Mouse (Mus musculus) heart, postnatal 0 days (tissue): ENCODE results near the gene Cmtm8. TPM values are rescaled to one million over a fixed set of nuclear protein-coding genes. Genes with fewer than 3 reads are reported as not detected.

Experiments
- ATAC-seq: fragments of 200-750 bp; cut with Nextera tagmentation; 2 replicates; pipeline ENCODE4 v1.8.0; 2017; ENCODE audit warnings: low read depth, moderate number of reproducible peaks, moderate library complexity; ENCODE audit not compliant: insufficient read depth
- DNase-seq: peaks from one replicate; pipeline ENCODE4 v3.0.0-alpha.2; 2016; ENCODE audit warnings: low spot score
- H3K27ac ChIP-seq: fragments of 300-500 bp; sonication (generic); 2 replicates; pipeline ENCODE4 v1.5.1; 2014; ENCODE audit warnings: low read depth, mild to moderate bottlenecking
- H3K27me3 ChIP-seq: fragments of 300-500 bp; sonication (generic); 2 replicates; pipeline ENCODE4 v1.6.1; 2014; ENCODE audit warnings: low read length, mixed read lengths; ENCODE audit not compliant: control insufficient read depth, insufficient read depth
- H3K36me3 ChIP-seq: fragments of 300-500 bp; sonication (generic); replicated peaks from 2 replicates; pipeline ENCODE4 v1.6.1; 2014; ENCODE audit warnings: low read length, mixed read lengths; ENCODE audit not compliant: control insufficient read depth, insufficient read depth
- H3K4me1 ChIP-seq: fragments of 300-500 bp; sonication (generic); 2 replicates; pipeline ENCODE4 v1.6.1; 2014; ENCODE audit warnings: antibody characterized with exemption; ENCODE audit not compliant: control insufficient read depth, insufficient read depth
- H3K4me2 ChIP-seq: fragments of 300-500 bp; sonication (generic); 2 replicates; pipeline ENCODE4 v1.6.1; 2014; ENCODE audit warnings: low read depth, mild to moderate bottlenecking, low read length, moderate library complexity
- H3K4me3 ChIP-seq: fragments of 300-500 bp; sonication (generic); 2 replicates; pipeline ENCODE4 v1.5.1; 2014; ENCODE audit warnings: low read depth, low read length
- H3K9ac ChIP-seq: fragments of 300-500 bp; sonication (generic); replicated peaks from 2 replicates; pipeline ENCODE4 v1.6.1; 2014; ENCODE audit warnings: low read depth, low read length, mixed read lengths
- H3K9me3 ChIP-seq: fragments of 300-500 bp; sonication (generic); replicated peaks from 2 replicates; pipeline ENCODE4 v1.6.1; 2016; ENCODE audit warnings: low read length; ENCODE audit not compliant: control insufficient read depth
- CTCF ChIP-seq: IDR thresholded peaks from 2 replicates; pipeline ENCODE4 v1.5.1; 2016; ENCODE audit warnings: antibody characterized with exemption, control low read depth, low read depth
- EP300 ChIP-seq: IDR thresholded peaks from 2 replicates; pipeline ENCODE4 v1.6.1; 2016; ENCODE audit warnings: antibody characterized with exemption, low read depth
- WGBS: fragments of 180-500 bp; shearing (Covaris S2); extraction: QIAGEN DNeasy Blood & Tissue Kit; methylation state at CpG from one replicate; pipeline ENCODE4 v1.1.7; 2014; 5-methylcytosine and 5-hydroxymethylcytosine counted together
- polyA plus RNA-seq: library from polyadenylated mRNA; unstranded; fragments of >200 nt; fragmentation: Nextera tagmentation; extraction: Ambion mirVana; gene quantifications from 2 replicates; pipeline ENCODE4 v1.2.1, GENCODE M21; 2015
- total RNA-seq: library from RNA; depleted of rRNA; stranded (reverse); fragments of >200 nt; gene quantifications from 2 replicates; pipeline ENCODE4 v1.2.3, GENCODE M21; 2014; ENCODE audit warnings: low replicate concordance

Cmtm8 gene
- total and polyA plus RNA-seq, 2 experiments from 2014 or later, result 14.4 to 14.8 TPM

DNA sequence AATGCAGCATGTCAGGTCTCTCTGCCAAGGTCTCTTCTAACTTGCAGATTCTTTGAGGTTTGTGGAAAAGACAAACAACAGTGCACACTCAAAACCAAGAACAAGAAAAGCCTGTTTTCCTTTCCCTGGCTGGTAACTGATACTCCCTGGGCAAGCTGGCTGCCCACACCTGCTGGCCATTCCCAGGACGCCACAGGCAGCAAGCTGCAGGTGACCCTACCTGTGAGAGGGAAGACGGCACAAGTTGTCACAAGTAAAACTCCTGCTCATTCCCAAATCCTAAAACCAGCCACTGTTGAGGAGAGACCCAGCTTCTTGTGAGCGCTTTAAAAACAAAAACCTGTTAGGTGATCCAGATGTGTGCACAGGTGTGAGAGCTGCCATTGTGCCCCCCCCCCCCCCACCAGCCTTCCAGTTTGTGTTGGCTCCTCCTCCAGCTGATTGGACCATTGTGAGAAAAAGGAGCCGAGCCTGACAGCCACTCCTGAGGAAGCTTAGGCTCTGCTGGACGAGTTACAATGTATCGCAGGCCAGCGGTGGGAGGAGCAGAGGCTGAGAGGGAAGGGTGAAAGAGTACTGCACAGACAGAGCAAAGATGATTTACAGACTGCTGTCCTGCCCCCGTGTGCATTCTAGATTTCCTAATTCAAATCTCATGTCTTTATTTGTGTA lies 42.2 kb upstream of the Cmtm8 start:
- no peak overlapping the region for H3K4me2 ChIP-seq
- TF ChIP-seq CTCF (no peak), EP300 (no peak)
- DNase-seq, result no peak
- peaks cover 3% of the 10 kb centered on the region; the same call in 1 of the 2 replicates for H3K9me3 ChIP-seq
- H3K27ac ChIP-seq, result no peak overlapping the region
- H3K9ac ChIP-seq, result no peak overlapping the region
- no peaks in the 10 kb centered on the region for H3K36me3 ChIP-seq
- no peaks in the 10 kb centered on the region for H3K4me1 ChIP-seq
- ATAC-seq, result no peak
- WGBS, result 29% methylated on average over 8 of the region's 8 CpGs
- H3K4me3 ChIP-seq, result no peak overlapping the region
- no peaks in the 10 kb centered on the region for H3K27me3 ChIP-seq

DNA sequence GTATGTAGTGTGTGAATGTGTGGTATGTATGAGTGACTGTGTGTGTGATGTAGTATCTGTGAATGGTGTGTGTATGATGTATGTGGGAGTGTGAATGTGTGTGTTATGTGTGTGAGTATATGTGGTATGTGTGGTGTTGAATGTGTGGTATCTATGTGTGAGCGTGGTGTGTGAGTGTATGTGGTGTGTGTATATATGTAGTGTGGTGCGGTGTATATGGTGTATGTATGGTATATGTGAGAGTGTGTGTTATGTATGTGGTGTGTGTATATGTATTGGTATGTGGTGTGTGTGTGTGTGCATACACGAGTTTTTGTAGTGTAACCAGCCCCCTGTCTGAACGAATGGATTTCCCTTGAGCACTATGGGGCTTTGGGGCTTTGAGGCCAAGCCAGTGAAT lies 41.6 kb upstream of the Cmtm8 start:
- DNase-seq (no peak), ATAC-seq (no peak)
- H3K4me2 ChIP-seq, result no peak overlapping the region
- peaks cover 3% of the 10 kb centered on the region; the same call in 1 of the 2 replicates for H3K9me3 ChIP-seq
- no peaks in the 10 kb centered on the region for H3K36me3 ChIP-seq
- WGBS, result 81% methylated on average over 4 of the region's 4 CpGs
- no peaks in the 10 kb centered on the region for H3K27me3 ChIP-seq
- no peak overlapping the region for H3K27ac ChIP-seq
- H3K9ac ChIP-seq, result no peak overlapping the region
- TF ChIP-seq CTCF (no peak), EP300 (no peak)
- H3K4me1 ChIP-seq, result no peaks in the 10 kb centered on the region
- no peak overlapping the region for H3K4me3 ChIP-seq

DNA sequence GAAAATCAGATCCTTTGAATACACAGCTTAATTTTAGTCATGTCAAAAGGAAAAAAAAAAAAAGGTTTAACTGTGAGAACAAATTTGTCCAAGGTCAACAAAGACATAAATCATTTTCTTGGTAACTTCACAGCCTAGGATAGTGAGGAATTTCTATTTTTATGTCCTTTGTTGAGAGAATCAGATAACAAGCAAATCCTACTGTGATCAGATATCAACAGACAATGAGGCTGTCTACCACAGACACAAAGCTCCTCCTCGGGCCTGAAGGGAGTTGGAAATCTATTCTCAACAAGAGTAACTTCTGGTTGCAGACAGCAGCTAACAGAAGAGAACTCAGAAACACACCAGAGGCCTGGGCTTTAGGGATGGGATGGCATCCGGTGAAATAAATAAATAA lies 38.0 kb upstream of the Cmtm8 start:
- no peak overlapping the region for H3K9ac ChIP-seq

DNA sequence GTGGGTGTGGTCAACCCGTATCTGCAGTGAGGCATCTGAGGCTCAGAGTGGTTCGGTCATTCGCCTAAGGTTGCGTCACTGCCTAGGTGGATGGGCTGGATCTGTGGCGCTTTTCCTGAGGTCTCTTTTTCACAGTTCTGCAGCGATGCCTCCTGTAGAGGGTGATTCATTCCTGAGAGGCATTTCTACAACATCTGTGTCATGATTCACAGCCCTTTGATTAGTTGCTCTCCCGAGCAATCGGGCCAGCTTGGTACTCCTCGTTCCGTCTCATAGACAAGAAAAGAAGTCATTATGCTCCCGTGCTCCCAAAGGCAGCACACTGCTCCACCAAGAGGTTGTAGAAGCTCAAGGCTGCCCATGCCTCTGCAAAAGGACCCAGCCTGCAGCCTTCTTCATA lies 11.4 kb upstream of the Cmtm8 start:
- no peak for TF ChIP-seq CTCF
- TF ChIP-seq EP300, result no peak
- no peaks in the 10 kb centered on the region for H3K4me1 ChIP-seq
- WGBS, result 60% methylated on average over 11 of the region's 11 CpGs
- no peaks in the 10 kb centered on the region for H3K27me3 ChIP-seq
- H3K4me2 ChIP-seq, result no peak overlapping the region
- DNase-seq (no peak), ATAC-seq (no peak)
- no peaks in the 10 kb centered on the region for H3K36me3 ChIP-seq
- H3K9ac ChIP-seq, result no peak overlapping the region
- no peaks in the 10 kb centered on the region for H3K9me3 ChIP-seq
- no peak overlapping the region for H3K4me3 ChIP-seq
- no peak overlapping the region for H3K27ac ChIP-seq

More for the DNA sequence above, 38.0 kb upstream of the Cmtm8 start:
- 62% methylated on average over 2 of the region's 2 CpGs for WGBS
- Histone ChIP-seq H3K27ac (no peak overlapping the region), H3K36me3 (no peaks in the 10 kb centered on the region), H3K4me3 (no peak overlapping the region), H3K4me1 (no peaks in the 10 kb centered on the region), H3K4me2 (no peak overlapping the region), H3K27me3 (no peaks in the 10 kb centered on the region), H3K9me3 (no peaks in the 10 kb centered on the region)
- ATAC-seq (no peak), DNase-seq (no peak)
- no peak for TF ChIP-seq EP300
- no peak for TF ChIP-seq CTCF

DNA sequence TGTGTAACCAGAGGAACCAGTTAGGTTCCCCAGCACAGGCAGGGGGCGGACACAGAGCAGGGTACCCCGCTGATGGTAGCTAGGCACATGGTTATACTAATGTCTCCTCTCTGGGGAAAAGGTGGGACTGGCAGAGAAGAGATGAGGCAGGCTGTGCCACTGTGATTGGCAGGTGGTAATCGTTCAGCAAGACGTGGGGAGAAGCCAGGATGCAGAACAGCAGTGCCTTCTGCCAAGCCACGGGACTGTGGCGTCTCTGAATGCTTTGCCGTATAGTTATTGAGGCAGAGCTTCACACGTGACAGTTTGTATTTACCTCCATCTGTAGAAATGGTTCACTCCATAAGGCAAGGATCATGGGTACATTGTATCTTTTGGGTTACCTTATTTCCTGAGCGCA lies 10.7 kb upstream of the Cmtm8 start:
- Histone ChIP-seq H3K4me3 (no peak overlapping the region), H3K36me3 (no peaks in the 10 kb centered on the region), H3K4me1 (no peaks in the 10 kb centered on the region), H3K9ac (no peak overlapping the region), H3K9me3 (no peaks in the 10 kb centered on the region), H3K4me2 (no peak overlapping the region), H3K27ac (no peak overlapping the region), H3K27me3 (no peaks in the 10 kb centered on the region)
- WGBS, result 71% methylated on average over 9 of the region's 9 CpGs
- ATAC-seq (no peak), DNase-seq (no peak)
- TF ChIP-seq CTCF (no peak), EP300 (no peak)

DNA sequence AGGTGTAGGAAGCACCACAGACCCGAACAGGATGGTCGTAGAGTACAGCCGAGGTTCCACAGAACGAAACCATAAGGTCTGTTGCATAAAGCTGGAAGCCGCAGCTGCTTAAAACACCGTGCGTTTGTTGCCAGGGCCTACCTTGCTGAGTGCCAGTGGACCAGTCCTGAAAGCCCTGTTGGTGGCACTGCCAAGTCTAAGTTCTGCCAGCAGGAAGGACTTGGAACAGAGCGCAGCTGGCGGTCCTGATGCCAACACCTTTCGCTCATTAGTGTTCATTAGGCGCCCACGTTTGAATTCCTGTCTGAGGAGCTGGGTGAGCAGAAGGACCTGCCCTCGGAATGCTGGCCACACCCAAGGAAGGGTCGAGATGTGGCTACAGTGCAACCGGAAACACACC lies 9.4 kb upstream of the Cmtm8 start:
- no peak overlapping the region for H3K9ac ChIP-seq
- no peaks in the 10 kb centered on the region for H3K9me3 ChIP-seq
- H3K27me3 ChIP-seq, result no peaks in the 10 kb centered on the region
- TF ChIP-seq EP300 (no peak), CTCF (no peak)
- DNase-seq (no peak), ATAC-seq (no peak)
- H3K4me2 ChIP-seq, result no peak overlapping the region
- 81% methylated on average over 15 of the region's 15 CpGs for WGBS
- H3K4me1 ChIP-seq, result no peaks in the 10 kb centered on the region
- H3K4me3 ChIP-seq, result no peak overlapping the region
- no peak overlapping the region for H3K27ac ChIP-seq
- no peaks in the 10 kb centered on the region for H3K36me3 ChIP-seq
